Mouse (Mus musculus) ovary, postnatal 10 days (tissue): ENCODE data around the gene Nim1k.
A peak's percentile ranks its signal among the peaks of the same experiment; 100 is the strongest.

ENCODE experiments used
- DNase-seq: peaks from one replicate; pipeline ENCODE4 v3.0.0; 2022; ENCODE audit warnings: low spot score

Gene Nim1k

DNA sequence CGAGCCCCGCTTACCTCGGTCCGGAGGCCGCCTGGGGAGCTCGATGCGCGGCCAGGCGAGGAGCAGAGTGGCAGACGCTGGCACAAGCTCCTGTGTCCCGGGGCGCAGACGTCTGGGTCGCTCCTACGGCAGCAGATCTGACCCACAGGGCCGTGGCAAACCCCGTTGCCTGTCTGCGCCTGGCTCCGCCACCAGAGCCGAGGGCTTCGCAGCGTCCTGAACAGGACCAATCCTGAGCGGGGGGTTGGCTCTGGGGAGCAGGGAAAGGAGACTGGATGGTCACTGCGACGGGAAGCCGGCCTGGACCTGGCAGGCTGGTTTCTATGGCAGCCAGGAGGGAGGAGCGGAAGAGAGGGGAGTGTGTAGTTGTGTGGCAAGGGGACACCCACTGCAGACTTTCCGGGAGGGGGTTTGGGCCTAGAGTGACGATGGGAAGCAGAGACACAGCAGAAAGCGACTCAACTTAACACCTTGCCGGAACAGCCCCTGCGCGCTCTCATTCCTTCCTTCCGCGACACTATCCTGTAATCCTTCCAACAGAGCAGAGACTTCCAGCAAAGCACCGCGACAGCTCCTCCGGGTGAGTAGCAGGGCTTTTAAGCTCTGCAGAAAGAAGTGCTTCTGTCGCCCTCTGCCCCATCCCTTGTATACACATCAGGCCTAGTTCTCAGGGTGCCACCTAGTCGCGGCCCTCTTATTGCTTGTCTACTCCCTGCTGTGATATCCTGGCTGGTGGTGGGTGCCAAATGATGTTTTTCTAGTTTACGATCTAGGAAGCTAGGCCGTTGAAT is at the start of gene Nim1k:
Gene Nim1k, minus strand, starts transcription at position 202 of the 791 bp plus-strand sequence.
- peak; percentile 49 for DNase-seq

DNA sequence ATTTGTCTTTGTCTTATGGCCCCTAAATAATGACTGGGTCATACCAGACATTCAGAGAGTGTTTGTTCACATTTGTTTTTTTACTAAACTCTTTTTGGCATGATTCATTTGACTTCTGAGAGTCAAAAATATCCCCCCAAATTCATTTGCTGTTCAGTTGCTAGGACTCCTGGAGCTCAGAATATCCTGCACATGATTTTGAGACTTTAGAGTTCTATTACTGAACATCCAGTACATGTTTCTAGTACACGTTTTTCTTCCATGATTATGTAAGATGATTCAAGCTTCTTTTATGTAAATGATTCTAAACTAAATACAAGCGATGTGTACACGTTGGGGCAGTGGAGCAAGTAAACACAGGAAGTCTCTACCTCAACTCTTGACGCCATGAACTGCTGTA is 42.0 kb upstream of the Nim1k start:
- no peak for DNase-seq

- DNase-seq: no peak
These were observed 37.2 kb upstream of the Nim1k start for GRCm38 (mm10) chr13:119792791-119793404.

DNA sequence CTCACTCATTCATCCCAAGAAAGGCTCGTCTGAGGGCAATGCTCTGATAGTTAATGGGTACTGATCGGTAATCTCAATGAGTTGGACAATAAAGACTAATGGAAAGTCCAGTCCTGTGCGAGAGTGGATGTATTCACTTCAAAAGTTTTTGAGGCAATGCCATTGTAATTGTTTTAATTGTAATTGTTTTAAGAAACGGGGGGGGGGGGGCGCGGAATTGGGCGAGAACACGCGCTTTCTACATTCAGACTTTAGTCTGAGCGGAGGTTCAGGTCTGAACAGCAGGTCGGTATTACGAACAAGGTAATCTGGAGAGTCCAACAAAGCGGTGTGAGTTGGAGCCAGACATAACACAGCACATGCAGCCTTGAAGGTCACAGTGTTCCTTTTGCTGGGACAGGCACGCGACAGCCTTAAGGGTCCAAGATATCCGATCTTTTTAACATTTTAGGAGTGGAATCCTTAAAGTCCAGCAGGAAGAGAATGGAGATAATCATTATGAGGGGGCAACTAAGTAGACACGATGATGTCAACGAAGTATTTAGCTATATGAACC is 36.0 kb upstream of the Nim1k start:
- no peak for DNase-seq

DNA sequence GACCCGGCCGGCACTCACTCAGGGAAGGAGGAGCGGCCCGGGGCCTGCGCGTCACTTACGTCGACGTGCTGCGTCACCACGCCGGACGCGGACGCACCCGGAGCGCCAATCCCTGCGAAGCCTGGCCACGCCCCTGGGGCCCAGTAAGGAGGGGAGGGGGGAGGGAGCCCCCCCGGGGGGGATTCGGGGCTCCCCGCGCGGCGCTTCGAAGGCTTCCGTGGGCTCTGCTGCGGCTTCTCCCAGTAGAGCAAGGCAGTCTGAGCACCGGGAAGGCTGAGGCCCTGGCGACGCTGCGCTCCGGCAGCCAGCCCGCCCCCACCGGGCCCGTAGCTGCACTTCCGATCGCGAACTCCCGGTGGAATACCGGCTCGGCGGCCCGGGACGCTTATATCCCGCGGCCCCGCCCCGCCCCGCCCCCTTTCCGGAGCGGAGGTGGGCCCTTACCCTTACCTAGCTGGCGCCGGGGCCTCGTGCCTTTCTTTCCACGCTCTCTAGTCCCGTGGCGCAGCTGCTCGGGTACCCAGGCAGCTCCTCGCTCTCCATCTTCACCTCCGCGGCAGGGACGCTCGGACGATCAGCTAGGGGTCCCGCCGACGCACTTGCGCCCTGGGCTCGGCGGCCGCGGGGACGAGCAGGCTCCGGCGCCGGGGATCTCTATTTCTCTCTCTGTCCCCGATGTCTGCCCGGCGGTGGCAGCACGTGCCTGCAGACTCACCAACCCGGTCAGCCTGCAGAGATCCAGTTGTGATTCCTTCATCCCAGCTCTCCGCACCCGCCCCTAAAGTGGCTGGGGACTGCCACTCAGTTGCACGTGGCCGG is 35.3 kb upstream of the Nim1k start, which contains the start of gene Zfp131:
Gene Zfp131, minus strand, starts transcription at position 129 of the 819 bp plus-strand sequence.
- DNase-seq: peak; percentile 71

- DNase-seq: peak; percentile 42
These were observed 34.4 kb upstream of the Nim1k start for GRCm38 (mm10) chr13:119789851-119790717.

DNA sequence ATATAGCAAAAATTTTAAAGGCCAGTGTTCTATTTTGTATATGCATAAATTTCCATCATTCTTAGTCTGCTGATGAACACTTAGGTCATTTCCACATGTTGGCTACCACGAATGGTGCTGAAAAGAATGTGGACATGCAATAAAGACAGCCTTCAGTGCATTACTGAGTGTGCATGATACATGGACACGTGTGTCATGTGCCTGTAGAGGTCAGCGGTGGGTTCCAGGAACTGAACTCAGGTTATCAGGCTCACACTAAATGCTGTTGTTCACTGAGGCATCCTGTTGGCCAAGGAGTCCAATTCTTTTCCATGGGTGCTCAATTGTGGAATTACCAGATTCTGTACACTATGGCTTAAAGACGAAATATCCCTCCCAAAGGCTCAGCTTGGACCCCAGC is 27.9 kb upstream of the Nim1k start:
- DNase-seq: no peak

DNA sequence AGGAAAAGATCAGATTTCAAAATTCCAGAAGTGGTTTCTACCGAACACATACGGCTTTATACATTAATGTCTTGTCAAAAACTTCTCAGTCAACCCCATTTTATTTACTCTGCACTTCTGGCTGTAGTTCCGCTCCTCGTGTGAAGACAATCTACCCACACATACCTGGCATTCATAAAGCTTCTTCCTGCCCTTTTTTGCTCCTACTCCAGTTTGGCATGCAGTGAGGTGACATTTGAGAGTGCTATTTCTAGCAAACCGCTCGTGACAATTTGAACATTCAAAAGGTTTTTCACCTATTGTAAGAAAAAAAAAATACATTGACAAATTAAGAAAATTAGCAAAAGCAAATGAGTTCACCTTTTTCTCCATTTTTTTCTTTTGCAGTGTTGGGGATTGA is 12.9 kb upstream of the Nim1k start:
- no peak for DNase-seq

- no peak for DNase-seq
These were observed 10.8 kb upstream of the Nim1k start for GRCm38 (mm10) chr13:119766480-119766879.

DNA sequence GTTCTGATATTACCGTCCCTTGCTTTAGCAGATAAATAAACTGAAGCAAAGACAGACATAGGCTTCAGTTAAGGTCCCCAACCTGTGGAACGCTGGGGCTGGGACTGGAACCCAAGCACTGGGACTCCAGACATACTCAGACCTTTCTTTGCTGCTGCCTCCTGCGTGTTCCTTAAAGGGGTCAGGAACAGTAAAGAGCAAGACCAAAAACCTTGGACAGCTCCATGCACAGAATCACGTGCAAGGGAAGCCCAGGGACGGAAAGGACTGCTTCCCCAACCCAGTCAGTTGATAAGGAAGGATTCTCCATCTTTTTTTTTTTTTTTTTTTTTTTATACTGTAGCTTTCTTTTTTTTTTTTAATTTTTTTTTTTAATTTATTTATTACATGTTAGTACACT is 1.1 kb upstream of the Nim1k start:
- no peak for DNase-seq

GRCm38 (mm10) chr13:119755141-119755547 is 538 bp downstream of the Nim1k start:
- no peak for DNase-seq

- DNase-seq: no peak
These were observed 1.1 kb downstream of the Nim1k start for GRCm38 (mm10) chr13:119754635-119755020.

DNA sequence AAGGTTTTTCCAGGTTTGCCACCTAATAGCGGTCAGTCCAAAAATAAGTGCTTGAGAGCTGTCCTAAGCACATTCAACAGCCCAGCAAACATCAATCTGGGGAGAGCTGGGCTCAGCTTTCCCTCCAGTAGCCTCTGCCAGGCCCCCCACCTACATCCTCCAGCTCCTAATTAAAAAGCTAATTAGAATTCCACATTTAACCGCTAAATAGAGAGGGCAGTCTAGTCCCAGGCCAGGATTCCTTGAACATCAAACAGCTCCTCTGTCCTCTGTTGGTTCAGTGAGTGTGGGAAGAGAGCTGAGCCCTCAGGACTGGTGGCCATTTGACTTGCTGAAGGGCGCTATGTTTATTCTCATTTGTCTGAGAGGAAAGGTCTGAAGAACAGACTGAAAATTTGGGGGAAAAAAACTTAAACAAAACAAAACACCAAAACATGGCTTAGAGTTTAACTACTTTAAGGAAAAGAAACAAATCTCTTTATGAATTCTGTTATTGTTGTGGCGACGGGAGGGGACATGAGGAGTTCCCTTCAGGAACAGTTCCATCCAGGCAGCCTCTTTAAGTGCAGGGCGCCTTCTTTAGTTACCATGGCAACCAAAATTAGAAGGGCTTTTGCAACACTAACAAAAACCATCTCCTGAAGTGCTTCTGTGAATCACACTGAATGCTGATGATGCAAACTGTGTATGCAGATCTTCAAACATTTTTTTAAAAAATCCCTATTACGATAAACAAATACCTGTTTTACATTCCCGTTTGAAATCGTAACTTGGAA is 1.6 kb downstream of the Nim1k start:
- DNase-seq: no peak

- DNase-seq: no peak
These were observed 8.8 kb downstream of the Nim1k start for GRCm38 (mm10) chr13:119746930-119747329.

- no peak for DNase-seq
These were observed 12.2 kb downstream of the Nim1k start for GRCm38 (mm10) chr13:119743470-119743869.

GRCm38 (mm10) chr13:119742711-119743415 is 12.8 kb downstream of the Nim1k start:
- no peak for DNase-seq

DNA sequence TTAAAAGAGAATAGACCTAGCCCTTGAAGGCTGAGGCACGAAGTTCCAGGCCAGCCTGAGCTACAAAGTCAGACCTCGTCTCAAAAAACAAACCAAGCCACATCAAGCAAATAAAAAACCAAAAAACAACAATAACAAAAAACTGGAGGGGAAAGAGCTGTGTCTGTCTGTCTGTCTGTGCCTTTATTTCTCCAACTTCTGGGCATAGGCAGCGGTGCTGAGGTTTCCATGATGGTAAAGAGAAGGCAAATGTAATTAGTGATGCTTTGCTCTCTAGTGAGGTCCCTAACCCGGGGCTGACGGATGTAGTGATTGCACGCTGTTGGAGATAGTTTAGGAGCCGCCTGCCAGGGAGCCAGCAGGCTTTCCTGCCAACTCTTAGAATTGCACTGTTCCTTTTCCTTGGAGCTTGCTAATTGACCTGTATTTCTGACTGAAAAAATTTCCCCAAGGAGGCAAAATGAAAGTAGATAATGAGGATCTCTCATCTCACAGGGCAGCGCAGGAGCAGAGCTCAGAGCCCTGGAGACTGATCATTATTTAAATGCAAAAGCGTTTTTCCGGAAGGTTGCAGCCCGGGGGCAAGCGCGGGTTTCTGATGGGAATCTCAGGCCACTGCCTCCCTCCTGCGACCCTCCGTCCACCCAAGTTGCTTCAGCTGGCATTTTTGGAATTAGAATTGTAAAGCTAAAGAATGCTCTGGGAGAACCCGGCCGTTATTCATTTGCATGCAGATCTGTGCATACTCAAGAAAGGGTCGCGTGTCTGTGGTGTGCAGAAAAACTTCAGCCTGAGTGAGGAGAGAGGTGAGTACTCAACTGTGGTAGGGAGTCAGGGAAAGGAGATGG is 14.1 kb downstream of the Nim1k start:
- DNase-seq: no peak

GRCm38 (mm10) chr13:119731448-119731847 is 24.2 kb downstream of the Nim1k start:
- no peak for DNase-seq

- DNase-seq: no peak
These were observed 26.3 kb downstream of the Nim1k start for GRCm38 (mm10) chr13:119729406-119729805.
